Mouse (Mus musculus) testis, adult 2 months (tissue): ENCODE measurements around the gene Fam217a.

Experiments
- CTCF ChIP-seq: fragments of 200-500 bp; IDR thresholded peaks from 2 replicates; pipeline ENCODE4 v1.5.1; 2012; ENCODE audit warnings: low read depth, mild to moderate bottlenecking, inconsistent platforms, low read length, moderate library complexity; ENCODE audit not compliant: control insufficient read depth, insufficient read depth, insufficient replicate concordance
- POLR2A ChIP-seq: fragments of 200-500 bp; IDR thresholded peaks from 2 replicates; pipeline ENCODE4 v1.6.1; 2012; ENCODE audit warnings: low read depth, mild to moderate bottlenecking, inconsistent platforms, low read length, moderate library complexity; ENCODE audit not compliant: control insufficient read depth

DNA sequence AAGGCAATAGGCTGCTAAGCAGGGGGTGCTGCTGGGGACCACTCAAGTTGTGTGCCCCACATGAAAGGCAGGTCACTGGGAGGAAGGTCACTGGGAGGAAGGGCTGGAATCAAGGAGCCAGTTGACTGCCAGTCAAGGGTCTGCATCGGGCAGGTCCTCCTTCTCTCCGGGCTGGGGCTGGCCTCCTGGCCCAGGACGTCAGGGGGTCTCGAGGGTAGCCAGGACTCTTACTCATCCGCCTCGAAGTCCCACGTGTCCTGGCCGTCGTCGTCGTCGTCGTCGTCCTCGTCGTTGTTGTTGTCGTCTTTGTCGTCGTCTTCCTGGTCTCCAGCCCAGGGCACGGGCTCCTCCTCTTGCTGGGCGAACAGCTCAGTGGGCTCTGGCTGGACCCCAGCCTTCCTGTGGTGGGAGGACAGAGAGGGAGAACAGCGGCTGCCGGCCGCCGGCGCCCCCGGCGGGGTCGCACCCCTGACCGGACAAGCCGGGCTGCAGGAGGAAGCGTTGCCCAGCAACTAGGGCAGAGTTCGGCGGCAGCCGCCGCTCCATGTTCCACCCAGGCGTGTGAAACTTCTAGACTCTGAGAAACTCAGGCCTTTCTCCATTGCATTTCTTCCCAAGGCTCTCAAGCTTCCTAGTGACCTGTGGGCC is 7.5 kb downstream of the Fam217a start:
- 0 out of 2 replicates have a peak, but pooled peaks have one; percentile 3 for TF ChIP-seq CTCF
- TF ChIP-seq POLR2A: no peak; the same call in 1 of the 2 replicates
